Mouse (Mus musculus) erythroblast, embryonic 14.5 days (primary cell): ENCODE results near the gene Ppp4r2.

ENCODE experiments used
- GATA1 ChIP-seq: IDR thresholded peaks from 2 replicates; pipeline ENCODE4 v1.6.1; 2012; ENCODE audit warnings: low read length, inconsistent platforms, mixed read lengths
- TAL1 ChIP-seq: IDR thresholded peaks from 3 replicates; pipeline ENCODE4 v1.6.1; 2012; ENCODE audit warnings: low read length, inconsistent platforms, mixed read lengths

- TF ChIP-seq GATA1: no peak
- TF ChIP-seq TAL1: no peak
Measured at GRCm38 (mm10) chr6:100811731-100812130, 21.7 kb upstream of the Ppp4r2 start.
